Mouse (Mus musculus): ENCODE results near the gene Urad. TPM values are rescaled to one million over a fixed set of nuclear protein-coding genes. Genes with fewer than 3 reads are reported as not detected.

The Urad gene
- polyA plus RNA-seq (2012; ENCODE audit: low replicate concordance): not detected in 2 replicates

GRCm38 (mm10) chr5:147322183-147322582, at the start of gene Urad:
Urad (minus strand) TSS chr5:147322440.

GRCm38 (mm10) chr5:147306638-147307397, 15.4 kb downstream of the Urad start, which contains the start of gene Cdx2:
Cdx2 (minus strand) TSS chr5:147307270.

GRCm38 (mm10) chr5:147269926-147270672, 52.1 kb downstream of the Urad start, which contains the start of gene Pdx1:
Pdx1 (plus strand) TSS chr5:147269959.

Other genes starting within 250 kb of the Urad start
- 10.8 and 21.0 TPM in 2 replicates for gene Lnx2, start 245.9 kb downstream of the Urad start, polyA plus RNA-seq (2012; ENCODE audit: low replicate concordance)
- gene Polr1d, start 245.4 kb downstream of the Urad start, polyA plus RNA-seq (2012; ENCODE audit: low replicate concordance): 39.6 and 57.2 TPM in 2 replicates
- gene Gsx1, start 133.7 kb downstream of the Urad start, polyA plus RNA-seq (2012; ENCODE audit: low replicate concordance): not detected in 2 replicates
- gene Pdx1, start 52.5 kb downstream of the Urad start, polyA plus RNA-seq (2012; ENCODE audit: low replicate concordance): 2.7 and 3.4 TPM in 2 replicates
- gene Cdx2, start 15.2 kb downstream of the Urad start, polyA plus RNA-seq (2012; ENCODE audit: low replicate concordance): 0.12 and 0.15 TPM in 2 replicates
- gene Flt3, start 78.0 kb upstream of the Urad start, polyA plus RNA-seq (2012; ENCODE audit: low replicate concordance): 0.56 and 1.4 TPM in 2 replicates
- 15.9 and 18.2 TPM in 2 replicates for gene Pan3, start 107.7 kb upstream of the Urad start, polyA plus RNA-seq (2012; ENCODE audit: low replicate concordance)